ENCODE assay signal across 8 mouse cellular contexts in the genomic region with DNA sequence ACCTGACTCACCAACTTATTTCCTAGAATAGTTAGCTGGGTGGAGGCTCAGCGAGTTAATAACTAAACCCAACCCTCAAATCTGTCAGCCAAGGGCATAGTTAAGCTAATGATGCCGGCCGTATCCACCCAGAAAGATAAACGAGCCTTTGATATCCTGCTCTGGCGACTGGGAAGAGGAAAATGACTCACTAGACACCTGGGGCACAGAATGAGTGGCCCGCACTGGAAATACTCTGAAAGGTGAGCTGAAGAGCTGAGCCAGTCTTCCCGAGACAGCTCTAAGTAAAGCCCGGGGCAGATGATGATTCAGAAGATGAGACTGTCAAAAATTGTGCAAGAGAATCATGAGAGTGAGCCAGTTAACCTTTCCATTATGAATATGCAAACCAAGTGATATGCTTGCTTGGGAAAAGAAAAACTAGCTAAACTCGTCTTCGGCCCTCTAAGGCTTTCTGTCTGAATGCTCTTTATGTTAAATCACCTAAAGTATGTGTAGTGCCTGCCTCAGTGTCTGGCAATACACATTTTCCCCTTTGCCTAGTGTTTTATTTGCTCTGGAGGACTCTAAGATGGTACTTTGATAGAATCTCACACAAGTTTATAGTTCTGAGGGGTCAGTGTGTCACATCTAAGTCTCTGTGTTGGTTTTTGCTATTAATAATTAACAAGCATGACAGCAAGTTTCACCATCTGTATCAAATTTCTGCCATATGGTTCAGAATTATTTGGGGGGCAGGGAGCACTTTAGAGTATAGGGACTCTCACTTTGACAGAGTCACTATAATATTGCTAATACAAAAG. TPM values are rescaled to one million over a fixed set of nuclear protein-coding genes. Genes with fewer than 3 reads are reported as not detected.
DNase-seq lines count a peak whose midpoint lies in the region; ATAC-seq and TF ChIP-seq lines count a peak whose summit lies in the region.
"Had no signal": no experiment of that assay in that cellular context is flagged by ENCODE, and none has a peak within 500 bp of the region (broad histone marks: within the 10 kb centered on the region; RNA-seq: fewer than 3 reads in every experiment).

No protein-coding gene starts in this region.

- no peak for TF ChIP-seq CTCF in lung, embryonic 14.5 days (IDR thresholded peaks at IDR 0.05; ENCODE audit: low read depth)
- TF ChIP-seq CTCF in lung, adult 2 months (IDR thresholded peaks at IDR 0.05; ENCODE audit: insufficient read depth, low read length): no peak

- H3K4me2 ChIP-seq in lung, embryonic 14.5 days: peak overlapping the region; percentile 45
- peak overlapping the region; percentile 49 for H3K4me2 ChIP-seq in intestine, embryonic 15.5 days (replicated peaks)
- no peak overlapping the region for H3K4me2 ChIP-seq in limb, embryonic 14.5 days (replicated peaks; ENCODE audit: low read depth, low read length, severe bottlenecking)
- H3K4me2 ChIP-seq in stomach, embryonic 14.5 days (replicated peaks; ENCODE audit: low read depth, low read length): peak overlapping the region; percentile 26; the same call in 1 of the 2 replicates

- WGBS in lung, embryonic 14.5 days: 15% methylated on average over 10 of the region's 10 CpGs
- 23% methylated on average over 10 of the region's 10 CpGs for WGBS in lung, adult 2 months
- 40% methylated on average over 10 of the region's 10 CpGs for WGBS in intestine, embryonic 15.5 days
- WGBS in limb, embryonic 14.5 days: 27% methylated on average over 10 of the region's 10 CpGs
- 33% methylated on average over 10 of the region's 10 CpGs for WGBS in stomach, embryonic 14.5 days

- no peak overlapping the region for H3K4me3 ChIP-seq in lung, embryonic 14.5 days (ENCODE audit: low read depth, low read length)
- H3K4me3 ChIP-seq in lung, adult 2 months (replicated peaks; ENCODE audit: extremely low read depth, low read depth, low read length): no peak overlapping the region
- no peak overlapping the region for H3K4me3 ChIP-seq in intestine, embryonic 15.5 days (replicated peaks)
- H3K4me3 ChIP-seq in limb, embryonic 14.5 days (replicated peaks; ENCODE audit: low read length): no peak overlapping the region
- no peak overlapping the region for H3K4me3 ChIP-seq in stomach, embryonic 14.5 days (ENCODE audit: low read depth, low read length)

- H3K36me3 ChIP-seq in lung, embryonic 14.5 days (ENCODE audit: insufficient read depth): no peaks in the 10 kb centered on the region
- H3K36me3 ChIP-seq in intestine, embryonic 15.5 days: no peaks in the 10 kb centered on the region
- no peaks in the 10 kb centered on the region for H3K36me3 ChIP-seq in limb, embryonic 14.5 days (ENCODE audit: control insufficient read depth, insufficient read depth, low read length)
- H3K36me3 ChIP-seq in stomach, embryonic 14.5 days (ENCODE audit: control insufficient read depth, insufficient read depth, low read length): no peaks in the 10 kb centered on the region

- no peaks in the 10 kb centered on the region for H3K9me3 ChIP-seq in lung, embryonic 14.5 days (ENCODE audit: low read depth, low read length)
- no peaks in the 10 kb centered on the region for H3K9me3 ChIP-seq in intestine, embryonic 15.5 days
- no peaks in the 10 kb centered on the region for H3K9me3 ChIP-seq in limb, embryonic 14.5 days (ENCODE audit: control insufficient read depth, low read length)
- H3K9me3 ChIP-seq in stomach, embryonic 14.5 days (ENCODE audit: control insufficient read depth, low read depth, low read length): no peaks in the 10 kb centered on the region

- no peaks in the 10 kb centered on the region for H3K27me3 ChIP-seq in lung, embryonic 14.5 days (ENCODE audit: insufficient read depth, low read length)
- no peaks in the 10 kb centered on the region for H3K27me3 ChIP-seq in intestine, embryonic 15.5 days (replicated peaks)
- H3K27me3 ChIP-seq in limb, embryonic 14.5 days (ENCODE audit: control insufficient read depth, insufficient read depth, low read length): no peaks in the 10 kb centered on the region
- no peaks in the 10 kb centered on the region for H3K27me3 ChIP-seq in stomach, embryonic 14.5 days (ENCODE audit: control insufficient read depth, insufficient read depth, low read length)

- H3K27ac ChIP-seq in lung, embryonic 14.5 days (ENCODE audit: low read depth): no peak overlapping the region; the same call in 1 of the 2 replicates
- H3K27ac ChIP-seq in intestine, embryonic 15.5 days: peak overlapping the region; percentile 87
- no peak overlapping the region for H3K27ac ChIP-seq in limb, embryonic 14.5 days (replicated peaks; ENCODE audit: low read depth, low read length)
- H3K27ac ChIP-seq in stomach, embryonic 14.5 days (ENCODE audit: low read length): no peak overlapping the region; the same call in 1 of the 2 replicates

- H3K9ac ChIP-seq in lung, embryonic 14.5 days: no peak overlapping the region; the same call in 1 of the 2 replicates
- no peak overlapping the region for H3K9ac ChIP-seq in intestine, embryonic 15.5 days
- H3K9ac ChIP-seq in limb, embryonic 14.5 days (ENCODE audit: low read depth, low read length, severe bottlenecking): no peak overlapping the region
- no peak overlapping the region for H3K9ac ChIP-seq in stomach, embryonic 14.5 days (replicated peaks; ENCODE audit: low read depth, low read length)
- H3K9ac ChIP-seq: forebrain, postnatal 0 days had no signal

- DNase-seq in lung, embryonic 14.5 days: no peak
- no peak for DNase-seq in lung, adult 2 months
- DNase-seq in limb, embryonic 14.5 days (ENCODE audit: low spot score): peak; percentile 17
- DNase-seq in frontal cortex, postnatal 14 days (ENCODE audit: low spot score in 2 of 2): no peak
- no peak for DNase-seq in embryo, embryonic 9.5 days (ENCODE audit: extremely low spot score)
- DNase-seq: forebrain, postnatal 0 days had no signal

- peak; percentile 38; the same call in 1 of the 2 replicates for ATAC-seq in lung, embryonic 14.5 days (ENCODE audit: insufficient read depth)
- peak; percentile 93 for ATAC-seq in intestine, embryonic 15.5 days
- ATAC-seq in limb, embryonic 14.5 days (ENCODE audit: low FRiP score, low read depth): no peak
- peak; percentile 77; the same call in 1 of the 2 replicates for ATAC-seq in stomach, embryonic 14.5 days (ENCODE audit: insufficient number of reproducible peaks, insufficient read depth, low FRiP score, low read depth)

- no peak for TF ChIP-seq POLR2A in lung, adult 2 months (IDR thresholded peaks at IDR 0.05; ENCODE audit: borderline replicate concordance, extremely low read depth, low read depth, low read length)
- TF ChIP-seq POLR2A in limb, embryonic 14.5 days (IDR thresholded peaks at IDR 0.05; ENCODE audit: borderline replicate concordance, extremely low read depth, insufficient read depth, insufficient read length): no peak

- H3K4me1 ChIP-seq in lung, embryonic 14.5 days (ENCODE audit: insufficient read depth): 0 out of 2 replicates have a peak, but pooled peaks cover 5% of the 10 kb centered on the region
- H3K4me1 ChIP-seq in lung, adult 2 months (ENCODE audit: control insufficient read depth, insufficient read depth, low read length): no peaks in the 10 kb centered on the region
- H3K4me1 ChIP-seq in intestine, embryonic 15.5 days (replicated peaks): no peaks in the 10 kb centered on the region
- peaks cover 4% of the 10 kb centered on the region for H3K4me1 ChIP-seq in limb, embryonic 14.5 days (ENCODE audit: control insufficient read depth, insufficient read depth, low read length)
- no peaks in the 10 kb centered on the region for H3K4me1 ChIP-seq in stomach, embryonic 14.5 days (ENCODE audit: control insufficient read depth, insufficient read depth, low read length)

RNA-seq across cellular contexts. Expression of a gene that starts 8.0 kb away (rescaled TPM):
- polyA plus RNA-seq in lung, embryonic 14.5 days (2014; fragmentation: Nextera tagmentation; extraction: Ambion mirVana): 31.4 and 34.3 TPM in 2 replicates
- 4.5 and 7.9 TPM in 2 replicates for polyA plus RNA-seq in lung, adult 2 months (2012; rRNA removed)
- polyA plus RNA-seq in intestine, embryonic 15.5 days (2015; fragmentation: Nextera tagmentation; extraction: Ambion mirVana): 35.0 and 39.4 TPM in 2 replicates
- 50.8 and 55.1 TPM in 2 replicates for polyA plus RNA-seq in limb, embryonic 14.5 days (2012; rRNA removed)
- polyA plus RNA-seq in limb, embryonic 14.5 days (2014; fragmentation: Nextera tagmentation; extraction: Ambion mirVana): 30.3 and 37.5 TPM in 2 replicates
- 35.9 and 37.5 TPM in 2 replicates for polyA plus RNA-seq in stomach, embryonic 14.5 days (2014; fragmentation: Nextera tagmentation; extraction: Ambion mirVana)
